Mouse (Mus musculus) forebrain, postnatal 0 days (tissue): Measurements from ENCODE around the gene Kcns3. TPM values are rescaled to one million over a fixed set of nuclear protein-coding genes. Genes with fewer than 3 reads are reported as not detected.

Source experiments
- ATAC-seq: fragments of 200-750 bp; cut with Nextera tagmentation; 2 replicates; pipeline ENCODE4 v1.8.0; 2017; ENCODE audit warnings: mild to moderate bottlenecking, moderate library complexity
- DNase-seq: peaks from one replicate; pipeline ENCODE4 v3.0.0-alpha.2; 2015
- H3K27ac ChIP-seq: fragments of 300-500 bp; sonication (generic); 2 replicates; pipeline ENCODE4 v1.5.1; 2014; ENCODE audit warnings: low read depth, mild to moderate bottlenecking, antibody characterized with exemption, low read length, moderate library complexity, mixed read lengths
- H3K27me3 ChIP-seq: fragments of 300-500 bp; sonication (generic); 2 replicates; pipeline ENCODE4 v1.6.1; 2014; ENCODE audit warnings: mild to moderate bottlenecking, low read length, mixed read lengths; ENCODE audit not compliant: insufficient read depth
- H3K36me3 ChIP-seq: fragments of 300-500 bp; sonication (generic); 2 replicates; pipeline ENCODE4 v1.6.1; 2014; ENCODE audit warnings: mild to moderate bottlenecking, moderate library complexity; ENCODE audit not compliant: insufficient read depth
- H3K4me1 ChIP-seq: fragments of 300-500 bp; sonication (generic); 2 replicates; pipeline ENCODE4 v1.6.1; 2014; ENCODE audit warnings: antibody characterized with exemption; ENCODE audit not compliant: insufficient read depth
- H3K4me2 ChIP-seq: fragments of 300-500 bp; sonication (generic); 2 replicates; pipeline ENCODE4 v1.6.1; 2014; ENCODE audit warnings: low read depth, mild to moderate bottlenecking, moderate library complexity
- H3K4me3 ChIP-seq: fragments of 300-500 bp; sonication (generic); 2 replicates; pipeline ENCODE4 v1.5.1; 2014; ENCODE audit warnings: low read depth, low read length, mixed read lengths
- H3K9ac ChIP-seq: fragments of 300-500 bp; sonication (generic); 2 replicates; pipeline ENCODE4 v1.6.1; 2014; ENCODE audit warnings: mild to moderate bottlenecking
- H3K9me3 ChIP-seq: fragments of 300-500 bp; sonication (generic); 2 replicates; pipeline ENCODE4 v1.6.1; 2016; ENCODE audit warnings: low read length
- CTCF ChIP-seq: sonication (generic); IDR thresholded peaks from 2 replicates; pipeline ENCODE4 v1.5.1; 2016; ENCODE audit warnings: antibody characterized with exemption, control low read depth, low read depth
- WGBS: fragments of 180-500 bp; shearing (Covaris S2); extraction: QIAGEN DNeasy Blood & Tissue Kit; methylation state at CpG from one replicate; pipeline ENCODE4 v1.1.7; 2014; 5-methylcytosine and 5-hydroxymethylcytosine counted together
- polyA plus RNA-seq: library from polyadenylated mRNA; unstranded; fragments of >200 nt; fragmentation: Nextera tagmentation; extraction: Ambion mirVana; gene quantifications from 2 replicates; pipeline ENCODE4 v1.2.1, GENCODE M21; 2015
- total RNA-seq: library from RNA; depleted of rRNA; stranded (reverse); fragments of >200 nt; gene quantifications from 2 replicates; pipeline ENCODE4 v1.2.3, GENCODE M21; 2014

The Kcns3 gene
- total and polyA plus RNA-seq, 2 experiments from 2014 or later = 1.2 to 2.7 TPM

DNA sequence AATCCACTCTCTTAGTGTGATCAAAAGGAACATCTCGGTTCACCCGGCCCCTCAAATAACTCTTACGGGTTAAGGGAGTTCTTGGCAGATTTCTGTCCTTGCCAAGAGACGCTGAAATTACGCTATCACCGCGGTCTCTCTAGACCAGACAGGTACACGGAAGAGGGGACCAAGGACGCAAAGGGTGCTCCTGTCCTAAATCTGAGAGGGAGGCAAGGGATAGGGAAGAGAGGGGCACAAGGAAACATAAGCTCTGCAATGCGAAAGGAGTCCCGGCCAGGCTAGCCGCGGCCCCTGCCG is 1.8 kb downstream of the Kcns3 start:
- Histone ChIP-seq H3K9me3 (no peaks in the 10 kb centered on the region), H3K36me3 (no peaks in the 10 kb centered on the region), H3K27me3 (peaks cover 11% of the 10 kb centered on the region; the same call in 1 of the 2 replicates), H3K9ac (peak overlapping the region; percentile 52), H3K27ac (no peak overlapping the region), H3K4me3 (peak overlapping the region; percentile 60), H3K4me2 (peak overlapping the region; percentile 94), H3K4me1 (peaks cover 4% of the 10 kb centered on the region; the same call in 1 of the 2 replicates)
- peak; percentile 42 for TF ChIP-seq CTCF
- 1% methylated on average over 14 of the region's 14 CpGs for WGBS
- ATAC-seq (no peak), DNase-seq (no peak)

- ATAC-seq = no peak
- Histone ChIP-seq H3K4me3 (no peak overlapping the region), H3K36me3 (no peaks in the 10 kb centered on the region), H3K27ac (no peak overlapping the region), H3K4me2 (no peak overlapping the region), H3K9ac (no peak overlapping the region), H3K27me3 (peaks cover 11% of the 10 kb centered on the region; the same call in 1 of the 2 replicates), H3K9me3 (no peaks in the 10 kb centered on the region), H3K4me1 (peaks cover 4% of the 10 kb centered on the region; the same call in 1 of the 2 replicates)
- no peak for TF ChIP-seq CTCF
- no peak for DNase-seq
- 60% methylated on average over 1 of the region's 1 CpGs for WGBS
These were observed 6.0 kb downstream of the Kcns3 start for GRCm38 (mm10) chr12:11144894-11145293.

GRCm38 (mm10) chr12:11132418-11132817 is 18.4 kb downstream of the Kcns3 start:
- Histone ChIP-seq H3K36me3 (no peaks in the 10 kb centered on the region), H3K27ac (no peak overlapping the region), H3K9ac (no peak overlapping the region), H3K4me1 (no peaks in the 10 kb centered on the region), H3K9me3 (no peaks in the 10 kb centered on the region), H3K4me3 (no peak overlapping the region), H3K27me3 (no peaks in the 10 kb centered on the region), H3K4me2 (no peak overlapping the region)
- no peak for ATAC-seq
- no peak for DNase-seq
- no peak for TF ChIP-seq CTCF

DNA sequence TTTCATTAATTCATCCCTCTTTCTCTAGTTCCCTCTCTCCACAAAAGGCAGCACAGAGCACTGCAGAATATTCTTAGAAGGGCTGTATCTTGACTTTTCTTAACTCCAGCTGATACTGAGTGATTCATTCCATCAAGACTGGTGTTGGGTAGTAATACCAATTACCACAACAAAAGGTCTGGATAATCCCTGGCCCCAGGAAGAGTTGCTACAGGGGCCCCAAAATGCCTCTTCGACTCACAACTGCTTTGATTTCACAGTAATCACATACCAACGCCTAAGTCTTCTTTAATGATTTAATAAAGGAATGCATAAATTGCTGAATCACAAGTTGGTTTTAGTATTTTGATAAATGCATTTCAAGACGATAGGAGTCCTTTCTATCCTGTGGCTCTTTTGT is 21.7 kb downstream of the Kcns3 start:
- ATAC-seq = no peak
- no peak overlapping the region for H3K4me3 ChIP-seq

DNA sequence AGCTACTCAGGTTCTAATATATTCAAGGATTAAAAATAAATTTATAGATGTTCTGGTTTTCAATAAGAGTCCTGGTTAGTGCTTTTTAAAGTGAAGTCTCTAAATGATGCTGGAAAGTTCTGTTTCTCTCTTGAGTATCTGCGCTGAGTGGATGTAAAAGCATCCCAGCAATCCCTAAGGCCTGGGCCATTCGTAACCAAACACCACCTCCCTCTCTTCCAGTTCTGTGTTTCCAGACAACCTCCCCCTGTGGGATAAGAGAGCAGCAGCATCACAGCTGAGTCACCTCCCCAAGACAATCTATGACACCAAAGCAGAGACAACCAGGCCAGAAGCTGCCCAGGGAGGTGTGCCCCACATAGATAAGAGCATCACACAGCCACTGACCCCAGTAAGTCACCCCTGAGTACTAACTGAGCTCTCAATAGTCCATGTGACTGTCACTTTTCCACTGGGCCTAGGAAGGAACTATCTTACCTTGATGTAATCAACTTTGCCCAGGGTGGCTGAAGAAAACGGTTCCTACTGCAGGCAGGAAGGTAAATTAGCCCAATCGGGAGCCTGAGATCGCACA is 24.6 kb downstream of the Kcns3 start:
- no peak for ATAC-seq
- no peak overlapping the region for H3K4me3 ChIP-seq
- H3K36me3 ChIP-seq = no peaks in the 10 kb centered on the region
- no peak for TF ChIP-seq CTCF
- H3K9ac ChIP-seq = no peak overlapping the region
- no peak overlapping the region for H3K4me2 ChIP-seq
- no peaks in the 10 kb centered on the region for H3K9me3 ChIP-seq
- no peak for DNase-seq
- H3K4me1 ChIP-seq = no peaks in the 10 kb centered on the region
- H3K27ac ChIP-seq = no peak overlapping the region
- H3K27me3 ChIP-seq = no peaks in the 10 kb centered on the region
- WGBS = 78% methylated on average over 5 of the region's 5 CpGs

More for the DNA sequence above, 21.7 kb downstream of the Kcns3 start:
- H3K9me3 ChIP-seq = no peaks in the 10 kb centered on the region
- no peak for DNase-seq
- H3K27ac ChIP-seq = no peak overlapping the region
- no peak for TF ChIP-seq CTCF
- H3K36me3 ChIP-seq = no peaks in the 10 kb centered on the region
- H3K27me3 ChIP-seq = no peaks in the 10 kb centered on the region
- H3K4me1 ChIP-seq = no peaks in the 10 kb centered on the region
- H3K4me2 ChIP-seq = no peak overlapping the region
- 14% methylated on average over 3 of the region's 3 CpGs for WGBS
- no peak overlapping the region for H3K9ac ChIP-seq

DNA sequence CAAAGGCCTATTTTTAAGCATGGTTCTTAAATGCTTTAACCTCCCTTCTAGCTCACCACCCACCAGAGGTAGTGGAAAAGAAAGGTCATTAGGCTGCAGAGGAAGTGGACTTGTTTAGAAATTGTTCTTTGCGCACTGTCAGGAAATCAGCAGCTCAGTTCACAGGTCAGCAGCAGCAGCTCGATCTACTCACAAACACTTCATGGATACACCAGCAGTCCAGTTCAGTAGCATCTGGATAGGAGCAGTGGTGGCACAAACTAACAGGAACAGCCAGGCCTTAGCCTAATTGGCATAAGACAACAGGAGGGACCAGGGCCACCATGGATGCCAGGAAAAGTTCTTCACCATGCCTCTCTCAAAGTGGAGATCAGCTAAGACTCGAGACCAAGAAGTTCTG is 49.3 kb downstream of the Kcns3 start:
- no peak overlapping the region for H3K4me2 ChIP-seq
- H3K9ac ChIP-seq = no peak overlapping the region
- H3K9me3 ChIP-seq = no peaks in the 10 kb centered on the region
- no peak overlapping the region for H3K4me3 ChIP-seq
- DNase-seq = no peak
- no peaks in the 10 kb centered on the region for H3K27me3 ChIP-seq
- H3K36me3 ChIP-seq = no peaks in the 10 kb centered on the region
- 83% methylated on average over 3 of the region's 3 CpGs for WGBS
- H3K4me1 ChIP-seq = no peaks in the 10 kb centered on the region
- no peak overlapping the region for H3K27ac ChIP-seq
- ATAC-seq = no peak
- TF ChIP-seq CTCF = no peak

- DNase-seq = no peak
- Histone ChIP-seq H3K4me1 (no peaks in the 10 kb centered on the region), H3K36me3 (no peaks in the 10 kb centered on the region), H3K4me3 (no peak overlapping the region), H3K9ac (no peak overlapping the region), H3K4me2 (no peak overlapping the region), H3K27me3 (no peaks in the 10 kb centered on the region), H3K27ac (no peak overlapping the region), H3K9me3 (no peaks in the 10 kb centered on the region)
- no peak for TF ChIP-seq CTCF
- WGBS = 78% methylated on average over 5 of the region's 5 CpGs
- no peak for ATAC-seq
These were observed 62.1 kb downstream of the Kcns3 start for GRCm38 (mm10) chr12:11088626-11089372.
